Mouse (Mus musculus) common myeloid progenitor, adult 5-6 weeks (primary cell): ENCODE measurements around the gene Scd2. TPM values are rescaled to one million over a fixed set of nuclear protein-coding genes. Genes with fewer than 3 reads are reported as not detected.

ENCODE experiments used
- ATAC-seq: replicated peaks from 2 replicates; pipeline ENCODE4 v1.8.0; 2016; ENCODE audit warnings: low read depth, mild to moderate bottlenecking, moderate TSS enrichment, inconsistent platforms; ENCODE audit not compliant: poor library complexity, severe bottlenecking
- total RNA-seq: library from RNA; stranded (forward); fragments of 200-1000, 187-1606 nt; gene quantifications from 2 replicates; pipeline ENCODE4 v1.2.3, GENCODE M21; 2017

Gene Scd2
- total RNA-seq, 1 experiment from 2014 or later: 135 TPM

DNA sequence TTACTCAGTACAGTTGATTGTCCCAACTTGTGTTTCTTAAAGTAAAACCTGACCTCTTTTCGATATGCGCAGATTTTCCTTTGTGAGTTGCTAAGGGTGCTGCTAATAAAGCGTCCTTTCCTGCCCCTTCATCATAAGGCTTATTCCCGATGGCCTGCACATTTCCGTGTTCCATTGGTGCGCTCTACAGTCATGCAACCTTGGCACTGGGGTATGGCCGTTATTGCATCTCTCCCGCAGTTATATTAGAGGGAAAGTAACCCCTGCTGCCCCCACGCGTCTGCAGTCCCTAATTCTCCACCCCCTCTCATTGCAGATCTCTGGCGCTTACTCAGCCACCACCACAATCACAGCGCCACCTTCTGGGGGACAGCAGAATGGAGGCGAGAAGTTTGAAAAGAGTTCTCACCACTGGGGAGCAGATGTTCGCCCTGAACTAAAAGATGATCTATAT lies 1.1 kb downstream of the Scd2 start:
- ATAC-seq: peak; percentile 64

GRCm38 (mm10) chr19:44295251-44295650 lies 1.8 kb downstream of the Scd2 start:
- ATAC-seq: no peak

- peak; percentile 46 for ATAC-seq
These were observed 2.3 kb downstream of the Scd2 start for GRCm38 (mm10) chr19:44295741-44296140.

GRCm38 (mm10) chr19:44296186-44296585 lies 2.7 kb downstream of the Scd2 start:
- no peak for ATAC-seq

DNA sequence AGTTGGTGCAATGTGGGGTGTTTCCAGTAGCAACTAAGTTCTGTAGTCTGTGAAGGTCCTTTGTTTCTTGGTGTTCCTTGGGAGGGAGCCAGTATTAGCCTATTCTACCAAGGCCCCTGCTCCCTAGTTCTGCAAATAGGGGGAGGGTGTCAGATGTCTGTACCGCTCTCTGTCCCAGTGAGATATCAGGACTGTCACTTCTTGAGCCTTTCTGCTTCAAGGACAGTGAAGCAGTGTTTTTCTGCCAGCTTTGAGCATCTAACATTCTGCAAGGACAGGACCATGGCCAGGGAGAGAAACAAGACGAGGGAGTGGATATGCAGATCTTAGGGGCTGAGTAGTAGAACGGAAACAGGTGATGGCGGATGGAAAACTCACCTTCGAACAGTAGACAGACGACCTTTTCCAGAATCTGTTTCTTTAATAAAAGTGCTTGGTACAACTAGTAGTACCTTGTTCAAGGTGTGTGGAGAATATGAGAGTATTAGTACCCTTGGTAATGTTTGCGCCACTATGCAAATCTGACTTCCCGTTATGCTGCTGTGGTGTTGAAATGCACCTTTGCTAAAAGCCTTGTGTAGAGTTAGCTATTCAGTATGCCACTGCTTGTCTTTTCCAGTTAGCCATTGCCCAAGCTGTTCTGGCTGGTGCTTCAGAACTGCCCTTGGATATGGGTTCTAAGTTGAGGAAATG lies 3.7 kb downstream of the Scd2 start:
- ATAC-seq: no peak

DNA sequence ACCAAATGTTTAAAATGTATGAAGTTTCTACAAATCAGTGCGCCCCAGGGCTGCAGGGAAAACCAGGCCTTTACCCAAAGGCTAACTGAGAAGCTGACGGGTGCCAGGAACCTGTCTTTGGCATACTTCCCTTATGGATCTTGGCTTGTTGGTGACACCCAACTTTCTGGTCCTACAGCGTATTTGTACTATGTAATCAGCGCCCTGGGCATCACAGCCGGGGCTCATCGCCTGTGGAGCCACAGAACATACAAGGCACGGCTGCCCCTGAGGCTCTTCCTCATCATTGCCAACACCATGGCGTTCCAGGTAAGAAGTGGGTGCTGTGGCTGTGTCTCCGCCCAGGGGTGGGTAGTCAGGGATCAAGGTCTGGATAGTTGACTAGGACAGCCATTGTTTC lies 4.4 kb downstream of the Scd2 start:
- no peak for ATAC-seq

GRCm38 (mm10) chr19:44299078-44299477 lies 5.6 kb downstream of the Scd2 start:
- no peak for ATAC-seq

- ATAC-seq: no peak
These were observed 6.4 kb downstream of the Scd2 start for GRCm38 (mm10) chr19:44299902-44300301.

DNA sequence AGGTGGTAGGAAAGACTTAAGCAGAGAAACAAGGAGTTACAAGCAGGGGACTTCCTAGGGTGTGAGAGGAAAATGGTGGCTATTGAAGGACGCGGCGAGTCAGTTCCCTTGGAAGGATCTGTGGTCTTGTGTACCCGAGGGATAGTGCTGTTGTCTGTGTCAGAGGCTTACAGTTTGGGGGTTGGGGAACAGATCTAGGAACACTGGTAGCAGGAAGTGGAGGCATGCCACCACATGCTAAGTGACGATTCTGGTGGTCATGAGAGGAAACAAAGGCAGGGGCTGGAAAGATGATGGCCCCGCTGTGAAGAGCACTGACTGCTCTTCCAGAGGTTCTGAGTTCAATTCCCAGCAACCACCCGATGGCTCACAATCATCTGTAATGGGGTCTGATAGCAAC lies 7.0 kb downstream of the Scd2 start:
- no peak for ATAC-seq

DNA sequence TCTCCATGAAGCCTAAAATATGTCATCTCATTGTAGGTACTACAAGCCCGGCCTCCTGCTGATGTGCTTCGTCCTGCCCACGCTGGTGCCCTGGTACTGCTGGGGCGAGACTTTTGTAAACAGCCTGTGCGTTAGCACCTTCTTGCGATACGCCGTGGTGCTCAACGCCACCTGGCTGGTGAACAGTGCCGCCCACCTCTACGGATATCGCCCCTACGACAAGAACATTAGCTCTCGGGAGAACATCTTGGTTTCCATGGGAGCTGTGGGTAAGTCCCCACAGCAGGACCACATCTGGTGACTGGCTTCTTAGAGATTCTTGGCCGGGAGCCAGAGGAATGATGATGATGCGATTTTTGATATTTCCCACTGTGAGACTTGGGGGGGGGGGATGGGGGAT lies 7.7 kb downstream of the Scd2 start:
- no peak for ATAC-seq

DNA sequence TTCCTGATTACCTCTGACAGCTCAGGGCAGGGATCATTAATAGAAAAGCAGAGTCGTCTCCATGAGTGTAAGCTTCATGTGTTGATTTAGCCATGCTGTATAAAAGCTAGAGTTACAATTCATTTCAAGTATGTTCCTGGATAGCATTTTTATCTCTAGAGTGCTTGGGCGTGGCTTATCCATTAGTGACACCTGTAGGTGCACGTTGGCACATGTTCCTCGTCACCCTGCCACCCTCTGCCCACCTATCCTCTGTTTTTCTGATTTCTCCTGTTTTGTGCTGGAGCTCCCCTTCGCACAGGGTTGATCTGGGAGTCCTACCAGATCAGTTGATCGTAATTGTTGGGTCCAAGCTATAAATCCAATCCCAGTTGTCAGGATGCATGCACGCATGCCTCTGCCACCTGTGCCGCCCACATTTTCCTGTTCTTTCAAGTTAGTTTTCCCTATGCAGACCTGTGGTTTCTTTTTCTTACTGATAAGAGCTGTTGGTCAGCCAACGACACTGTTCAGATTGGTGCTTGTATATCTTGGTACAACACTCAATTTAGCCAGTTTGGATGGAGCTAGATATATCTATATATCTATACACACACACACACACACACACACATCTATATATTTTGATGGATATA lies 8.3 kb downstream of the Scd2 start:
- ATAC-seq: no peak

DNA sequence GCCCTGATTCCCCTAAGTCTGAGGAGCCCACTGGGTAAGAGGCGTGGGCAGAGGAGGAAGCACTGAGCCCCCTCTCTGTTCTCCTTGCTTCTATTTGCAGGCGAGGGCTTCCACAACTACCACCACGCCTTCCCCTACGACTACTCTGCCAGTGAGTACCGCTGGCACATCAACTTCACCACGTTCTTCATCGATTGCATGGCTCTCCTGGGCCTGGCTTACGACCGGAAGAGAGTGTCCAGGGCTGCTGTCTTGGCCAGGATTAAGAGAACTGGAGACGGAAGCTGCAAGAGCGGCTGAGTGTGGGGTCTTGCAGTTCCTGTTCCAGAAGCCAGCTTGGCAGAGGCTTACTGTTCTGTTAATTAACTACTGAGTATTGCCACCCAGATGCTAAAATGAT lies 9.4 kb downstream of the Scd2 start:
- ATAC-seq: no peak

DNA sequence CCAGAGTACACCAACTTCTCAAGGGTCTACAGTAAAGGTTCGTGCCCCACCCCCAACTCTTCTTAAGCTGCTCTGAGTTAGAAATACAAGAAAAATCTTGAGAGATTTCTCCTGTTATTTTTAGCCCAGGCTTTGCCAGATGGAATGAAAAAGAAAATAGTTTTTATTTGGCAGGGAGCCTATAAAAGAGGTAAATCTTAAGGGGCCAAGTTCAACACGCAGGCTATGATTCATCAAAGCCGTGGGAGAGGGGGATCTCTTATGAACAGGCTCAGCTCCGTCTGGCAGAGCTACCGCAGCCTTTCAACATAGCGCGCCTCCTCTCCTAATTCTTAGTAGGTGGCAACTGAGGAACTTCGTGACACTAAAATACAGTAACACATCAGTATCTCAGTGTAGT lies 10.0 kb downstream of the Scd2 start:
- ATAC-seq: no peak

DNA sequence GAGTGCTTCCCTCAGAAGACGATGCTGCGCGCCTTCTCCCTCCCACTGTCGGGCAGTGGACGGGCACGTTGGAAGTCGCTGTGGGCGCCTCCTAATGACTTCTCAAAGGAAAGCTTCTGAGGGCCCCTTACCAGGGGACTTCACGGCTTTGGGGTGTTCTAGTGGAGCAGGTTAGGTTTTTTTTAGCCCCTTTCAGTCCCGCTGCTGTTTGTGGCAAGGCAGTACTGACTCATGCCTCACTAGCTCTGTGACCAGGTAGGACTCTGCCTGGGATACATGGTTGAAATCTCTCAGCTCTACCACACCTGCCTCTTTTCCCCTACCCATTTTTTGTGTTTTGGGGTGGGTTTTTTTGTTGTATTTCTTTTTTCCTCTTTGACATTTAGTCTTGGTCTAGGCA lies 10.9 kb downstream of the Scd2 start:
- no peak for ATAC-seq

DNA sequence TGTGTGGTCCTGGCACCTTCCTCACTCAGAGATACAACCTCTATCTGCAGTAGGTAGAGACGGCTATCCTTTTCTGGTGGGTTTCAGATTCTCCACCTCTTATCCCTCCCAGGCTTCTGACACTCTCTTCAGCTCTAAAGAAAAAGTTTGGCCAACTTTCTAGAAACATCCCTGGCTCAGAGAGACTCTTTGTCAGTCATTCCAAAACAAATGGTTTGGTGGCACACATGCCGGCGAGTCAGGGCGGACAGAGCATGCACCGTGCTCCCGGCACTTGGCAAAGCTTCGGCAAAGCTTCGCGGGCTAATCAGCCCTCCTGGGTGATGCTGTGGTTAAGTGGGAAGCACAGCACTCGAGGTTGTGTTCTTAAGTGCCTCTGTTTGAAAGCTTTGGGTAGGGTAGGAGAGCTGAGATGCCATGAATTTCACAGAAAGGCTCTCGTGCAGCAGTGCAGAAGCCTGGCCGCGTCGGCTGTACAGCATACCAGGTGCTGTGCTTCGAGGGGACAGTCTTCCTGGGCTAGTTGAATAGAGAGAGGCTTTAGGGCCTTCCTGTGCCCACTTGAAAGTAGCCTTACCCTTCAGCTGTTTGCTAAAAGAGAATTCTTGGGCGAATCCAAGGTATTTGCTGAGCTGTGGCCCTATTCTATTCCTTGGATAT lies 11.5 kb downstream of the Scd2 start:
- no peak for ATAC-seq

DNA sequence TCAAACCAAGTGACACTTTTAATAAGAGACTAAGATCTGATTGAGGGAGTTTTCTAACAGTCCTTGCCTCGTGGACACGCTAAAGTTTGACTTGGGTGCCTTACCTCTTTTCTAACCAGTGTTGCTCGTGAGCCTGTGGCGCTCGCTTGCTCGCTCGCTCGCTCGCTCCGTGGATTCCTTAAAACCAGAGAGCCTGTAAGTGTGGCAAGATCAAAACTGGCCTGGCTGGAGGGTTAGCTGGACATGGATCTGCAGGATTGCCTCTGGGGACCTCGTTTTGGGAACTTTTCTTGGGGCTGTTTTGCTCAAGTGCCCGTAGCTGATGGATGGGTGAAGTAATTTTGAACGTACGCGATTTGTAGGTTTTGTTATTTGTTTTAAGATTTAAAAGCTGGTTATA lies 12.2 kb downstream of the Scd2 start:
- no peak for ATAC-seq

DNA sequence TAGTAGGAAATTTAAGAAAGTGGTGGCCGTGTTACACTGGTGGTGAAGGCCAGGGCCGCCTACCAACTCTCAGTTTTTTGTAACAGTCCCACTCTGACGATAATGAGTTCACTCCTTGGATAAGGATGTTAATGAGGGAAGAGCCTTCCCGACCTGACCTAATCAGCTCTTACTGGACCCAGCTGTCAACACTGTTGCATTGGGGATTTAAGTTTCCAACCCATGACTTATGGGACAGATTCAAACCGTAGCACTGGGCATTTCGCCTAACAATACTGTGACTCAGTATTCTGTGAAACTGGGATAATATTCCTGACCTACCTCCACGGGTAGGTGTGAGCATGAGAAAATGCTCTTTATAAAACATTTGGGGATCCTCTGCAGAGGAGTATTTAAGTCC lies 12.7 kb downstream of the Scd2 start:
- ATAC-seq: no peak

- no peak for ATAC-seq
These were observed 13.8 kb downstream of the Scd2 start for GRCm38 (mm10) chr19:44307101-44307914.

DNA sequence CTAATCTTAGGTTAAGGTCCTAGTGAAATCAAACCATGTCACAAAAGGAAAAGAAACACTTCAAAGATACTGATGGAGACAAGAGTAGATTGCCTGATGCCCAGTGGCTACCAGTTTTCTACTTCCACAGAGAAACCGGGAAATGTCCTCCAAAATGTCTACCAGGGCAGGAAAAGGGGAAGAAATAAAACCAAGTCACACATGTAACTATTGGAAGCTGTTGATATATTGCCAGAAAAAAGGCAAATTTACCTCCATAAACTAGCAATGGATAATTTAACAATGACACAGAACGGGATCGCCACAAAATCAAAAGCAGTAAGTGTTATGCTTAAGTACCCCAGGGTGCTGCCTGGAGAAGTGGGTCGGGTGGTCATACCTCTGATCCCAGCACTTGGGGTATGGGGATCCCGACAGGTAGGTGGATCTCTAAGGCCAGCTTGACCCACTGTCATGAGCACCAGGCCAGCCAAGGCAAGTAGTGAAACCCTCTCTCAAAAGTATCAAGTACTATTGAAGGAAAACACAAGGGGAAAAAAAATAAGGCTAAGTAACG lies 14.5 kb downstream of the Scd2 start:
- no peak for ATAC-seq

GRCm38 (mm10) chr19:44308611-44309246 lies 15.3 kb downstream of the Scd2 start:
- ATAC-seq: no peak
